Mouse (Mus musculus): ENCODE results near the gene Mtif3.

The Mtif3 gene

DNA sequence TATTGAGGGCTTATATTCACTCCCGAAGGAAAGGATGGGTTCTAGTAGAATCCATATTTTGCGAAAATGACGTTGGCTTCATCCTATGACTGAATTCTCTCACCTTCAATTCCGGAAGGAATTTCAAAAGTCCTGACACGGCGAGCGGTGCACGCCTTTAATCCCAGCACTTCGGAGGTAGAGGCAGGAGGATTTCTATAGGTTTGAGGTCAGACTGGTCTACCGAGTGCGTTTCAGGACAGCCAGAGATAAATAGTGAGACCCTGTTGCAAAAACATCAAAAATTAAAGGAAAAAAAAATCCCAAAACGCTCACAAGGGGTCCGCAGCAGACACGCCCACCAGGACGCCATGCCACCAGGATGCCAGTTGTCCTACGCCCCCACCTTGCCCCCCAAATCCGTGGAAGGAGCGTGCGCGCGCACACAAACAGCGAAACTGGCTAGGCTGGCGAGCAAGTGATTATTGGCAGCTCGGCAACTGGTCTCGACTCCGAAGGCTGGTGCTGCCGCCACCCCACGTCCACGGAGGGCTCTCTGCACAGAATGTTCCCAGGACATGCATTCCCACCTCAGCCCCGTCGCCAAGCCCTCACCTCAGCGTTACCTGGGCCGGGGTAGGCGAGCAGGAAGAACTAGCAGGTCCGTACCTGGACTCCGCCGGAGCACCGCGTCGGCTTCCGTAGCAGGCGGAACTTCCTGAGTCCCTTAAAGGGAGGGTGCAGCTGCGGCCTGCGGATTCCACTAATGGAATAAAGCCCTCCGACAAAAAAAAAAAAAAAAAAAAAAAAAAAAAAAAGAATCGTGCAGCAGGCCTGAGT is at the start of gene Mtif3:
Gene Mtif3, minus strand, starts transcription at position 683 of the 819 bp plus-strand sequence.
- peak; percentile 82 to 85 for DNase-seq

DNA sequence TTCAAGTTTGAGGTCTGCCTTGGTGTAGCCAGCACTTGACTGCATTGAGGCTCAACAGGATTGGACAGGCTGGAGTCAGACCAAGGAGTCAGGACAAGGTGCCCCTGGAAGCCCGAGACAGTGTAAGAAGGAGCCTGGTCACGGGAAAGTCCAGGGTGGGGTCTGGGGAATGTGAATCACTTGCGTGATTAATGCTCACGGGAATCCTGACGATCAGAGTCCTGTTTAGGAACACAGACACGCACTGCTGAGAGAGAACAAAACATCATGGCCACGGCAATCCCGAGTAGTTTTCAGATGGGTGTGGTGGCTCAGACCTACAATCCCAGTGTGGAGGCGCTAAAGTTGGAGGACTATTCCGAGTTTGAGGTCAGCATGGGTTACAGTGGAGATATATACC is 47.7 kb upstream of the Mtif3 start:
- DNase-seq = no peak

DNA sequence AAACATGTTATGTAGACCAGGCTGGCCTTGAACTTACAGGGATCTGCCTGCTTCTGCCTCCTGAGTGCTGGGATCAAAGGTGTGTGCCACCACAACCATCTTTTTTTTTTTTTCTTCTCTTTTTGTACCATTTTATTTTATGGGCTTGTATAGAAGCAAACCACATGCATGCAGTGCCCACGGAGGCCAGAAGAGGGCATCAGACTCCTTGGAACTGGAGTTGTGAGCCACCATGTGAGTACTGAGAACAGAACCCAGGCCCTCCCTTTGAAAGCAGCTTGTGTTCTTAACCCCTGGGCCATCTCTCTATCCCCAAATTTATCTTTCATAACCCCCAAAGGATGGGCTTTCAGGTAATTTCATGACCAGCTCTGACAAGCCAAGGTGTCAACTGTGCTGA is 39.7 kb upstream of the Mtif3 start:
- no peak for DNase-seq

DNA sequence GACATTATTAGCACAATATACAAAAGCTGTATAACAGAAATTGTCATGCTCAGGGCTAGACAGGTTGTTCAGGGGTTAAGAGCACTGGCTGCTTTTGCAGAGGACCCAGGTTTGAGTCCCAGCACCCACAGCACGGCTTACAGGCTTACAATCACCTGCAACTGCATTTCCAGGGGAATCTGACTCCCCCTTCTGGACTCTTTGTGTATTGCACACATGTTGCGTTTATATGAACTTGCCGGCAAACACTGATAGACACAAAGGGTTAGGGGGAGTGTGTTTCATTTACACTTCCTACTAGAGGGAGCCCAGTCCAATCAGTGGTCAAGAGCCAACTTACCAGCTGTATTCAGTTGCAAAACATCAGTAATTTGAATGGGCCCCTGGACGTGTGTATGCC is 37.7 kb upstream of the Mtif3 start:
- no peak for DNase-seq

DNA sequence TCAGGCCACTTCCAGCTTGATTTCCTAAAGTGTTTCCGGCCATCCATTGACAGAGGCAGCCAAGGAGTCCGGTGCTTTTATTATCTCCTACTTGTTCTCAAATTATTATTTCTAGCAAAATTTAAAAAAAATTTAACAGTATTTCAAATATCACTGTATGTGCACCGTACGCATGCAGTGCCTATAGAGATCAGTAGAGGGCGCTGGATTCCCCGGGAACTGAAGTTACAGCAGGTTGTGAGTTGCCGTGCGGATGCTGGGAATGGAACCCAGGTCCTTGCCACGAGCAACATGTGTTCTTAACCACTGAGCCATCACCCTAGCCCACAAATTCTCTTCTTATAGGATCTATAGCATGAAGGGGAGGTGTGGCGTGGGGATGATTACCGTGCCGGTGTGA is 35.2 kb upstream of the Mtif3 start:
- no peak for DNase-seq

DNA sequence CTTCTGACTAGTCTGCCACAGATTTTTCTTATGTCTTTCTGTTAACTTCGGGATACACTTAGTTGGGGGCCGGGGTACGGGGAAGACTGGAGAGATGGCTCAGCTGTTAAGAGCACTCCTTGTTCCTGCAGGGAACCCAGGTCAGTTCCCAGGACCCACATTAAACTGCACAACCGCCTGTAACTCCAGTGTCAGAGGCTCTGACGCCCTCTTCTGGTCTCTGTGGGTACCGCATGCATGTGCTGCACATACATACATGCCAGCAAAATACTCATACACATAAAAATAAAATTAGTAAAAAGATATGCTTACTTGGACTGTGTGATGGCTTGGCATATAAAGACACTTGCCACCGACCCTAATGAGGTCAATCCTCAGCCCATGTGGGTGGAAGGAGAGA is 33.2 kb upstream of the Mtif3 start:
- no peak for DNase-seq

DNA sequence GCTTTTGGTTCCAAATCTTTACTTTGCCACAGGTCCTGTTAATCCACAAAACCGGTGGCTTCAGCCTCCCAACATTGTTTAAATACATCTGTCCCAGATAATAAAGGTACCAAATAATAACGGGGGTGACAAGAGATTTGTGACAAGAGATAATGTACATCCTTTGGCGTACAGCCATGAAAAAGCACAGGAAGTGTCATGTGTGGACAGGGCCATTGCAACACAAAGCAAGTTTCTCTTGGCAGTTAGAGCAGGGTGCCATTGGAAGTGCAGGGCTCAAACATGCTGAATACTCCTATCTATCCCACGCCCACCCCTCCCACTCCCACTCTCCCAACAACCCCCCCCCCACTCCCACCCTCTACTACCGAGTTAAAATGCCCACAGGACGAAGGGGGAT is 31.4 kb upstream of the Mtif3 start:
- DNase-seq = no peak

DNA sequence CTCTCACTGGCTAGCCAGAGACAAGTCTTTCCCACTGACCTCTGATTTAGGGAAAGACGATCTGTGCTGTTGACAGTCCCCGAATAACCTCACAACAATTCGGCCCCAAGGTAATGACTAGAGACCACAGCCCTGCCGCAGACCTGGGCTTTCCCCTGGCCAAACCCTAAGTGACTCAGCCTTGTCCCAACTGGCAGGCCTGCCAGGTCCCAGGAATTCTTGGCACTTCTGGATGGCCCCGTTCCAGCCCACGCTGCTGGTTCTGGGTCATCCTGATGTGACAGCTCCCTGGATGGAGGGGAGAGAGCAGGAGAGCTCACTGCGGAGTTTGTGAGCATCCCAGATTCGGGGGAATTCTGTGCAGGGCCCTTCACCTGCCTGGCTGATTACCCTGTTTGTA is 29.9 kb upstream of the Mtif3 start:
- DNase-seq = no peak

DNA sequence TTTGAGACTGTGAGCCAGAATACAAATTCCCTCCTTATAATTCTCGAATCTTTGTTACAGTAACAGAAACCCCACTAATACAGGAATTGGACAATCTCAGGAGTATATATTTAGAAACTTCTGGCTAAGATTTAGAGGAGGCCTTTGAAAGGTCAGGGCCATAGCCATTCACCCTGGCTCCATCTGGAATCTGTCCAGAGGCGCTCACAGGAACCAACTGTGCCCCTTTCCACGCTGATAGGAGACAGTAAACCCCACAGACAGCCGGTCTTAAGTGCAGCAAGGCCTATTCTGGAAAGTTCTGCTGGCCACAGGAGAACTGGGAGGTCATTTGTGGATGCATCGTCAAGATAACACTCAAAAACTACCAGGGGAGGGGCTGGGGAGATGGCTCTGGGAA is 25.5 kb upstream of the Mtif3 start:
- DNase-seq = no peak

DNA sequence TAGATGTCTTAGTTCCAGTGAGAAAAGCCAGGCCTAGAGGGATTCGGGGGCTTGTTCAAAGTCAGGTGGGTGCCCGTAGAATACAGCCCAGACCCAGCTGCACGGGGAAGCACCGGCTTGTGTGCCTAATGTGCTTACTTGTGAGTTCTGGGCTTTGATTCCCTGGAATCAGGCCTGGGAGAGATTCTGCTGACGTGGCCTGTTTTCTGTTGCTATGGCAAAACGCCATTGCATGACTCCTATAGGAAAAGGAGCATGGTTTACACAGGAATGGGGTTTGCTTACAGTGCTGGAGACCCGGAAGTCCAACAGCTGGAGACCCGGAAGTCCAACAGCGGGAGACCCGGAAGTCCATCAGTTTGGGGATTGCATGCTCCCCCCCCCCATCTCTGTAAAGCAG is 24.0 kb upstream of the Mtif3 start:
- DNase-seq = no peak

DNA sequence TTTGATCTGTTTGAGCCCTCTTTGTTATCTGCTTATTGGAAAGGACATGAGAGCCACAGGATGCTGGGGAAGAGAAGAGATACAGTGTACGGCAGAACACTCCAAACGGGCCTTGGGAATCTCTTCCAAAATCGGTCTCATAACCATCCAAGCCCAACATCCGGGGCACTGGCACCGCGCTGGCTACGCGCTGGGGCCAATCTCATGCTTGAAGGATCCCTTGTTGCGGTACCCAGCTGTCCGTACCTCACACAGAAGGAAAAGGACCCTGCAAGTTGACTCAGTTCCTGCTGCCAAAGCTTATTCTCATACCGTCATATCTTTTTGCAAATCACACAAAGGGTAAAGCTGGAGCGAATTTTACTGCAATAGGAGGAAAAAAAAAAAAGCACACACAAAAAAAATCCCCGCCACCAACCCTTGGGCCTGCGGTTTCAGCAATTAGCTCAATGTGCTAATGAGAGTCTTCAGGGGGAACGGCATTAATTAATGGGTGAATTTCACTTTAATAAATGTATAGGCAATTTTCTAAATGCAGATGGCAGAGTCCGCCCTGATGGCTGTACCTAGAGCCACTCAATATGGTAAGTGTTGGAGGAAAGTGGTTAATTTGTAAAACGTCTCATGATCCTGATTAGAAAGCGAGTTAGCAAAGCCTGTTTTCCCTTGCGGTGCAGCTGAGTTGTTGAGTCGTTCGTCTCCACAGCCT is 22.3 kb upstream of the Mtif3 start:
- no peak for DNase-seq

DNA sequence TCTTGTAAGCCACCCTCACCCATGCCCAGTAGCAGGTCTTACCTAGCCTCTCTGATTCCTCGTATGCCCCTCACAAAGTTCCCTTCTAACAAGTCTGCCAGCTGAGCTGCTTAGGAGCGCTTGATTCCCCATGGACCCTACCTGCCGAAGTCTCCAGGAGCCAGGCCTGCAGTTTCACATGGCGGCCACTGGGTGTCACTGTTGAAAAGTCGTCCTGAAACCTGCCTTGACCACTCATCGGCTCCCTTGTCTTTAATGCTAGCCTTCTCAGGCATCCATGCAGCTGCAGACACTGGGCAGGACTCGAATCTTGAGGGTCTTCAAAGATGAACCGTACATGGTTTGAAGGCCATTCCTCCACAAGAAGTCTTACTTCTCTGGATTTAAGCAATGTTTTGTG is 19.6 kb upstream of the Mtif3 start:
- peak; percentile 28 to 45 for DNase-seq

DNA sequence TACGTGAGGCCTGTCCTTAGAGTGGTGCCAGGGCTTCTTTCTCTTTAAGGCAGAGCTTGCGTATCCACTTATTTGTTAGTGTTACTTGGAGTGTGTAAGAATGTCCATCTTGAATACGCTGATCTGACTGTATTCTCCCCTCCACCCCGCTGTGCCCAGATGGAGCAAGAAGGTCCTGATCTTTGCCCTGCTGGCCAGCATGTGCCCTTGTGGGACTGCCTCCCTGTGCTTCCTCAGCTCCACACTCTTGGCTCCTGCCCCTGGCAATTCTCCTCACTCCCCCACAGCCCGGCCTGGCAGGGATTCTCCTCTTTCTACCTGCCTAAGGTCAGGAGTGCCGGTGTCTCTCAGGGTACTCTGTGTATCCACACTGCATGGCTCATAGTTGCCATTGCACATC is 17.8 kb upstream of the Mtif3 start:
- DNase-seq = no peak

DNA sequence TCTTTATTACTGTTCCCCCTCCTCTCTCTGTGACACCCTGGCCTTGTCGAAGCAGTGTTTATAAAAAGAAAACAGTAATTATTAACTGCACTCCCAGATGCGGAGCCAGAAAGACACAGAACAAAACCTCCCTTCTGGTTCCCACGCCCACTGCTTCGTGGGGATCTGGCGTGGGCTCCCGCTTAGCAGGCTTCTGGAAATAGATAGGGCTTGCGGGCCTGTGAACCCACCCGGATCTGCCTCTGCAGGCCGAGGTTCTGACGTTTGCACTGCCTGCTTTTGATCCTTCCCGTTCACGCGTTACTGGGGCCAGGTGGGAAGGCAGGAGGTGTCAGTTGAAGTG is 11.2 kb upstream of the Mtif3 start:
- DNase-seq = no peak

DNA sequence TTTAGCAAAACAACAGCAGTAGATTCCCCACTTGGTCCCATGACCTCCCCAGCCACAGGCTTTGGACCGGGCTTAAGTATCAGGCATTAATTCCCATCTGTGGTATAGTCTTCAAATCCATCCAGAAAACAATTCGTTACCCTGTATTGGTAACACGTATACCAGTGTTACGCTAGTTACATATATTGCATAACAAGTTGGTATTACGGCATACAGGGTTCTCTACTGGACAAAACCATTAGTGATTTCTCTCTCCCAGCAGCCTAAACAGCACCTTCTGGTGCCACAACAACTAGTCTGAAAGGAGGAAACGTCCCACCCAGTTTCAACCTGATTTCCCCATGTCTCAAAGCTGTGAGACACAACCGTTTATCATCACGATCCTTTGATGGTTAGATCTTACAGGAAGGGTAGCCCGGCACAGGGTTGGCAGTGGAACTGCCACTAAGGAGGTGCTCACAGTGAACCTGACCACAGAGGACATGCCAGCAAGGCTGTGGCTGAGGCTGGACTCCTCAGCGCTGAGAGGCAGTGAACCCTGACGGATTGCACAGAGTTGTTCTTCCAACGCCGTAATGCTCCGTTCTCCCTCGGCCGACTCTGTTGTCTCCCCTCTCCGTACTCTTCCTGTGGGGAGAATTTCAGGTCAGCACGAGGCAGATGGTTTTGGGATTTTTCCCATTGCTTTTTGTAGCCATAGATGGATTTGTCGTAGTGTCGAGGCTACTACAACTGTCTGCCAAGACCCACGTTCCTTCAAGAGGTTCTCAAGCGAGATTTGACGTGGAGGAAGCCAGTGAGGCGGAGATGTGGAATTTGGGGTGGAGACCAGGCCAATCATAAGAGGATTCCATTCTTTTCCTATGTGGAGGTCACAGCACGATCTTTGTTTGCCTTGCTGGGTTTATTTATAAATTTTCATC is 10.5 kb upstream of the Mtif3 start:
- DNase-seq = no peak

DNA sequence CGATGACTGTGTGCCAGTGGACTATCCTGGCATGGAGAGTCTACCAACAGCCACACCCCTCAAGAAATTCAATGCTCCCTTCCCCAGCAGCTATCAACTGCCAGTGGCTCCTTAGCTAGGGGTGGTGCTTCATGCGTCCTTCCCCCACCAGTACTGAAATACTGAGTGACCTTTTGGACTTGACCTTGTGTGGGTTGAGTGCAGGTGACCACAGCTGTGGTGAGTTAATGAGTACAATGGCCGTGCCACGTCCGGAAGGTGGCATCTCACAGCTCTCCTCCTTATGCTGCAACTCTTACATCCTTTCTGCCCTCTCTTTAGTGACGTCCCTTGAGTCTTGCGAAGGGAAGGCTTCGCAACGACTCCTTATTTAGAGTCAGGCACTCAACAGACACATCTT is 9.8 kb upstream of the Mtif3 start:
- DNase-seq = no peak

DNA sequence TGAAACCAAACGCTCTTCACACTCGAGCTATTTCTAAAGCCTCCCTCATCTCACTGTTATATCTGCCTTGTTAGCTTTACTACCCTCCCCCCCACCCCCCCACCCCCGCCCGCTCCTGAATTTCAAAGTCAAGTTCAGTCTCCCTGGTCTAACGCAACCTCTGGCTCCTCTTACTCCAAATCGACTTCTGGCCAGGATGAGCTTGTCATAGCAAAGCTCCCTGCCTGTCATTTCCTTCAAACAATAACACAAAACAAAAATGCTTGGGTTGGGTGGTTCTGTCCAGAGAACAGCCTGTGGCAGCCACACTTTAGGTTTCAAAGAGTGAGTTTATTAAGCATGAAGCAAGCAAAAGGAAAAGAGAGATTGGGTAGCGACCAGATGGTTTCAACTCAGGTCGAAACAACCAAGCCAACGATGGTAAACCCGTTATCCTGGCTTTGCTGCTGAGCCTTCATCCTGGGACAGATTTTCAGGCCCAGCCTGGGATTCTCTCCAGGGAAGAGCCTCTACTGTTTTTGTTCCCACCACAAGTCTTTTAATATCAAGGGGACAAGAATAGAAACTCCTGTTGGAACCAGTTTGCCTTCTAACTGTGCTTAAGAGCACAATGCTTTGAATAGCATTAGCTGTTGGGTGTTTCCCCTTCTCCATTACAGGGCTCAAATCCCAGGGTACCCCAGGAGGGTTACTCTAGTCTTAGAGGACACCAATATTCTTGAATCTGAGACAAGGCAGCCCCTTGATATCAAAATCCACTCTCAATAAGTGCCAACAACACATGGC is 8.4 kb upstream of the Mtif3 start:
- DNase-seq = no peak

DNA sequence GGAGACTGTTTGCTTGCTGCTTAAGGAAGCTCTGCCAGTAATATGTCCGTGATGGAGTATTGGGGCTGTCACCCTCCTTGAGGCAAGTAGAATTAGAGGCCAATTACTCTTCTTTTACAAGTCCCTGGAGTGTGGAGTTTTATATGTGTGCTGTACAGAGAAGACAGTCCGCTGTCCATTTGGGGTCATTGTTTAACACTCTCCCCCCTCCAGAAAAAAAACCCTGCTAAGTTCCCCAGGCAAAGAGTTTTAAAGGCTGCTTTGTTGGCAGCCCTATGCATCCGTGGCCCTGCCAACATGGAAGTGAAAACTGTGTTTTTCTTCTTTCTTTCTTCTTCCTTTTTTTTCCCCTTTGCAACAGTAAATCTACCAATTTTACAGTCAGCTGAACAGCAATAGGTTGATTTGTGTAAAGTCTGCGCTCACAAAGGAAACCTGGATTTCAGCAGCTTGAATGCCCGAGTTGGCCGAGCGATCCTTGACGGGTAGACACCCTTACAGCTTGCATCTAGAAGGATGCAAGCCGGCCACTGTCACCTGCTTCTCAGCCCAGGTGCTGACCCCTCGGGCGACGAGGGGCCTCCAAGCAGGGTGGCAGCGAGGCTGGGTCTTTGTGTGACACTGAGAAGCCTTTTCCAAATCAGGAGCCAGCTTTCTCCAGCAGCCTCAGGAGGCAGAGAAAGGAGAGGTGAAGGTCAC is 5.2 kb upstream of the Mtif3 start:
- no peak for DNase-seq

DNA sequence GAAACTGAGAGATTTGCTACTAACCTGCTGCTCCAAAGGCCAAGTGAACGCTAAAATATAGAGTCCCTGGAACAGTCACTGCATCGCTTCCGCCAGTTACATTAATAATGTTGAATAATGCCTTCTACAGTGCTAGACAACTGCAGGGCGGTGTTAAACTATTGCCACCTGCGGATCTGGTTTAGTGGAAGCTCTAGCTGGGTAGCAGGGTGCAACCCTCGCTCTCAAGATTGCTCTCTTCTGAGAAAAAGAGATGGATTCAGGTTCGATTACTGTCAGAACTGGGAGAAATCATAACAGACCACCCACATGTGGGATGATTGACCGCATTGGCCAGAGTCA is 308 bp upstream of the Mtif3 start:
- no peak for DNase-seq

DNA sequence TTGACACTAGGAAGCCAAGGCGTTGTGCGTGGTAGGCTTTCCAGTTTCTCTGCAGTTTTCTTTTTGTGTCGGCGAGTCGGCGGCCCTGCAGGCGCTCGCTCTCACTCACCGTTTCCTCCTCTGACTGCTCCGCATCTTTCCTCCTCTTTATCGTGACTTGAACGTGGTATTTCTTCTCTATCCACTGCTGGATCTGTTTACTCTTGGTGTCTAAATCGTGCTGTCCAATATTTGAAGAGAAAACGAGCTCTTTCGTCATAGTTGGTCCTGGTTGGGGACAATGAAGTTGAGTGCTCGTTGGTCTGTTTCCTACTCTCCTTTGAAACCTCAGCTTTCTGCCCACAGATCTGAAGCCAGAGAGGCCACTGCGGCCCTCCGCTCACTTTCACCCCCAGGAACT is 6.9 kb downstream of the Mtif3 start:
- DNase-seq = no peak

DNA sequence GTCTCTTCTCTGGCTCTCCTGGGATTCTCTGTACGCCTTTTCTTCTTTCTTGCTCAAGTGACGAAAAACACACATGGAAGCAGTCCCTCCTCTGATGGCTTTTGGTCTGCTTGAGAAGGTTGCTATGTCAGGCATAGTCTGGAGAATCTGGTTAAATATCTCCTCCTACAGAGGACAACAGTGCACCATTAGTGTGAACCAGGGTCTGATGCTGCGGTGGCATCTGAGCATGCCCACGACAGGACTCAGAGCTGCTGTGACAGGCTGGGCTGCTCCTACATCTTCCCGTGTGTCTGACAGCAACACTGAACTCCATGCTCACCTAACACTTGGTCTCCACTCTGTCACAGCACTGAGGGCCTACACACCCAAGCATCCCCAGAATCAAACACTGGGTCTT is 7.9 kb downstream of the Mtif3 start:
- DNase-seq = no peak

DNA sequence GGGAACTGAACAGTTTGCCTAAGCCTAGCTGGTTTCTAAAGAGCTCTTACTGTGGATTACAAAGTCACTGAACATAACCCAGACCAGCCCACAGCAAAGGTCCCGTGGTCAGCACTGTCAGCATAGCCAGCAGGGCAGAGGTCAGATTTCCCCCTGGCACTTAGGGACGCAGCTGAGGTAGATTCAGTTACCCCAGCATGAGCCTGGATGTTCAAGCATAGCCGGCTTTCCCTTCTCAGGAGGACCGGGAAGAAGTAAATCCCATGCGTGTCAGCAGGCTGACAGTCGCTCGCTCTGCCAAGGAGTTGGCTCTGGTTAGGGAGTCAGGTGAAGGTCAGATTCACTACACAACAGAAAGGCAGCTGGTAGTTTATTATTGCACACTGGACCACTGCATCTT is 9.0 kb downstream of the Mtif3 start:
- DNase-seq = no peak
